Mouse (Mus musculus): ENCODE data around the gene Wdr4. TPM values are rescaled to one million over a fixed set of nuclear protein-coding genes. Genes with fewer than 3 reads are reported as not detected.
A peak's percentile ranks its signal among the peaks of the same experiment; 100 is the strongest.
"Not testable (repeated sequence)": the region's sequence is repeated elsewhere in the genome, so short reads cannot be mapped to it uniquely, and the experiment has no call there.

Gene Wdr4
- 9.6 and 10.9 TPM in 2 replicates for total RNA-seq (2017)

GRCm38 (mm10) chr17:31519946-31520838 is at the start of gene Wdr4, which contains the start of gene Ndufv3:
Wdr4 (minus strand) TSS chr17:31519980.
Ndufv3 (plus strand) TSS chr17:31520115.
- peak; percentile 95 for ATAC-seq (ENCODE audit: extremely low read depth, insufficient number of reproducible peaks, low FRiP score, poor library complexity, severe bottlenecking)

GRCm38 (mm10) chr17:31566276-31566675 is 46.5 kb upstream of the Wdr4 start:
- ATAC-seq (ENCODE audit: extremely low read depth, insufficient number of reproducible peaks, low FRiP score, poor library complexity, severe bottlenecking): no peak

- ATAC-seq (ENCODE audit: extremely low read depth, insufficient number of reproducible peaks, low FRiP score, poor library complexity, severe bottlenecking): no peak
Observed at GRCm38 (mm10) chr17:31565141-31566056, 45.6 kb upstream of the Wdr4 start.

GRCm38 (mm10) chr17:31564858-31565140 is 45.0 kb upstream of the Wdr4 start:
- no peak for ATAC-seq (ENCODE audit: extremely low read depth, insufficient number of reproducible peaks, low FRiP score, poor library complexity, severe bottlenecking)

GRCm38 (mm10) chr17:31564015-31564857 is 44.5 kb upstream of the Wdr4 start, which contains the start of gene Pknox1:
Pknox1 (plus strand) TSS chr17:31564734.
- peak; percentile 93 for ATAC-seq (ENCODE audit: extremely low read depth, insufficient number of reproducible peaks, low FRiP score, poor library complexity, severe bottlenecking)

- ATAC-seq (ENCODE audit: extremely low read depth, insufficient number of reproducible peaks, low FRiP score, poor library complexity, severe bottlenecking): no peak
Observed at GRCm38 (mm10) chr17:31563632-31564014, 43.8 kb upstream of the Wdr4 start.

- ATAC-seq (ENCODE audit: extremely low read depth, insufficient number of reproducible peaks, low FRiP score, poor library complexity, severe bottlenecking): no peak
Observed at GRCm38 (mm10) chr17:31559021-31559789, 39.4 kb upstream of the Wdr4 start.

GRCm38 (mm10) chr17:31557947-31558542 is 38.3 kb upstream of the Wdr4 start:
- ATAC-seq (ENCODE audit: extremely low read depth, insufficient number of reproducible peaks, low FRiP score, poor library complexity, severe bottlenecking): peak; percentile 51; the same call in 1 of the 2 replicates

GRCm38 (mm10) chr17:31557124-31557880 is 37.5 kb upstream of the Wdr4 start:
- no peak for ATAC-seq (ENCODE audit: extremely low read depth, insufficient number of reproducible peaks, low FRiP score, poor library complexity, severe bottlenecking)

- no peak for ATAC-seq (ENCODE audit: extremely low read depth, insufficient number of reproducible peaks, low FRiP score, poor library complexity, severe bottlenecking)
Observed at GRCm38 (mm10) chr17:31556253-31556652, 36.5 kb upstream of the Wdr4 start.

GRCm38 (mm10) chr17:31552601-31553000 is 32.8 kb upstream of the Wdr4 start:
- ATAC-seq (ENCODE audit: extremely low read depth, insufficient number of reproducible peaks, low FRiP score, poor library complexity, severe bottlenecking): not testable (repeated sequence)

GRCm38 (mm10) chr17:31549389-31549788 is 29.6 kb upstream of the Wdr4 start:
- ATAC-seq (ENCODE audit: extremely low read depth, insufficient number of reproducible peaks, low FRiP score, poor library complexity, severe bottlenecking): no peak

- no peak for ATAC-seq (ENCODE audit: extremely low read depth, insufficient number of reproducible peaks, low FRiP score, poor library complexity, severe bottlenecking)
Observed at GRCm38 (mm10) chr17:31547974-31548373, 28.2 kb upstream of the Wdr4 start.

- no peak for ATAC-seq (ENCODE audit: extremely low read depth, insufficient number of reproducible peaks, low FRiP score, poor library complexity, severe bottlenecking)
Observed at GRCm38 (mm10) chr17:31546444-31547196, 26.8 kb upstream of the Wdr4 start.

GRCm38 (mm10) chr17:31543574-31543973 is 23.8 kb upstream of the Wdr4 start:
- ATAC-seq (ENCODE audit: extremely low read depth, insufficient number of reproducible peaks, low FRiP score, poor library complexity, severe bottlenecking): no peak

GRCm38 (mm10) chr17:31541460-31541831 is 21.7 kb upstream of the Wdr4 start:
- ATAC-seq (ENCODE audit: extremely low read depth, insufficient number of reproducible peaks, low FRiP score, poor library complexity, severe bottlenecking): no peak

All from neutrophil, adult 5-6 weeks (primary cell).